ENCODE assay signal across 25 mouse cellular contexts in the genomic region with DNA sequence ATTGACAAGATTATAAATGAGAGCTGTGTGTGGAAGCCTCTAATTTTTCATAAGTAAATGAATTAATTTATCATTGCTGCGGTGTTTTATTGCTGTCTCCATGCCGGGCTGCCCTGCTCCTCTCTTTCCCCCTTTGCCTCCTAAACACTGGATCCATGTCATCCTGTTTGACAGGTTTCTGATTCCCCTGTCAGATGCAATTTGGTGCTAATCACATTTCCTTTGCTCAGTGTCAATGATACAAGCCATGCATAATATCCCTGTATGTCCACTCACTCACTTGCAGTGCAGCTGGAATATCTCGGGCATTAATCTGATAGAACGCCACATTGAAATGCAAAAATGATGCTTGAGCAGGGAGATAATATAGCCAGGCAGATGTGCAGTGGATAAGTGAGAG.
DNase-seq lines count a peak whose midpoint lies in the region; ATAC-seq and TF ChIP-seq lines count a peak whose summit lies in the region.
"Had no signal": no experiment of that assay in that cellular context is flagged by ENCODE, and none has a peak within 500 bp of the region (broad histone marks: within the 10 kb centered on the region; RNA-seq: fewer than 3 reads in every experiment).

No protein-coding gene starts in this region.

- H3K9me3 ChIP-seq in hindbrain, embryonic 11.5 days (ENCODE audit: control insufficient read depth, low read length), result no peaks in the 10 kb centered on the region
- no peaks in the 10 kb centered on the region for H3K9me3 ChIP-seq in hindbrain, embryonic 10.5 days
- no peaks in the 10 kb centered on the region for H3K9me3 ChIP-seq in midbrain, embryonic 12.5 days
- H3K9me3 ChIP-seq in midbrain, embryonic 10.5 days (replicated peaks), result no peaks in the 10 kb centered on the region
- no peaks in the 10 kb centered on the region for H3K9me3 ChIP-seq in hindbrain, postnatal 0 days (ENCODE audit: low read length)
- H3K9me3 ChIP-seq in intestine, embryonic 15.5 days, result no peaks in the 10 kb centered on the region
- H3K9me3 ChIP-seq: embryonic facial prominence, embryonic 10.5 days; embryonic facial prominence, embryonic 13.5 days; forebrain, embryonic 12.5 days; forebrain, embryonic 15.5 days; heart, embryonic 12.5 days; heart, embryonic 15.5 days; hindbrain, embryonic 15.5 days had no signal

- no peak for TF ChIP-seq CTCF in hindbrain, postnatal 0 days (IDR thresholded peaks at IDR 0.05; ENCODE audit: low read depth)

- peak; percentile 40; the same call in 1 of the 2 replicates for ATAC-seq in hindbrain, embryonic 11.5 days (ENCODE audit: low FRiP score)
- ATAC-seq in midbrain, embryonic 12.5 days (ENCODE audit: low FRiP score, low read depth), result peak; percentile 75; the same call in 1 of the 2 replicates
- no peak for ATAC-seq in hindbrain, postnatal 0 days
- no peak for ATAC-seq in intestine, embryonic 15.5 days
- ATAC-seq: forebrain, embryonic 15.5 days; inflammation-experienced regulatory T-cells, adult 6 months; Patski had no signal

- no peak overlapping the region for H3K9ac ChIP-seq in hindbrain, embryonic 11.5 days (ENCODE audit: low read depth, low read length)
- H3K9ac ChIP-seq in midbrain, embryonic 12.5 days (replicated peaks), result no peak overlapping the region
- H3K9ac ChIP-seq in hindbrain, postnatal 0 days (replicated peaks; ENCODE audit: low read length), result no peak overlapping the region
- H3K9ac ChIP-seq in intestine, embryonic 15.5 days, result no peak overlapping the region
- H3K9ac ChIP-seq: embryonic facial prominence, embryonic 13.5 days; forebrain, embryonic 12.5 days; forebrain, embryonic 15.5 days; heart, embryonic 12.5 days; heart, embryonic 15.5 days; hindbrain, embryonic 15.5 days had no signal

- DNase-seq in hindbrain, embryonic 11.5 days (ENCODE audit: low spot score), result no peak
- DNase-seq in hindbrain, embryonic 10.5 days (ENCODE audit: low spot score), result no peak
- no peak for DNase-seq in midbrain, embryonic 10.5 days (ENCODE audit: low spot score)
- DNase-seq in retina, postnatal 1 day, result peak; percentile 17
- no peak for DNase-seq in retina, embryonic 14.5 days (ENCODE audit: low spot score)
- DNase-seq in hindbrain, postnatal 0 days (ENCODE audit: low spot score), result peak; percentile 3
- DNase-seq: adrenal gland, postnatal 10 days; cerebellum, adult 11 months; cerebellum, adult 8-10 months; cerebellum, postnatal 36 days; gastrocnemius, postnatal 25 days; heart, postnatal 10 days; heart, postnatal 36 days had no signal

- H3K4me3 ChIP-seq in hindbrain, embryonic 11.5 days (ENCODE audit: low read depth, low read length), result no peak overlapping the region
- no peak overlapping the region for H3K4me3 ChIP-seq in hindbrain, embryonic 10.5 days
- H3K4me3 ChIP-seq in midbrain, embryonic 12.5 days, result no peak overlapping the region
- no peak overlapping the region for H3K4me3 ChIP-seq in midbrain, embryonic 10.5 days
- H3K4me3 ChIP-seq in hindbrain, postnatal 0 days (ENCODE audit: low read length), result no peak overlapping the region
- no peak overlapping the region for H3K4me3 ChIP-seq in intestine, embryonic 15.5 days (replicated peaks)
- H3K4me3 ChIP-seq: embryonic facial prominence, embryonic 10.5 days; embryonic facial prominence, embryonic 13.5 days; erythroblast, embryonic 14.5 days; forebrain, embryonic 12.5 days; forebrain, embryonic 15.5 days; heart, embryonic 12.5 days; heart, embryonic 15.5 days; hindbrain, embryonic 15.5 days had no signal

- WGBS in hindbrain, embryonic 11.5 days, result 67% methylated on average over 4 of the region's 4 CpGs
- 84% methylated on average over 4 of the region's 4 CpGs for whole genome bisulfite sequencing in hindbrain, embryonic 10.5 days
- 45% methylated on average over 4 of the region's 4 CpGs for WGBS in midbrain, embryonic 12.5 days
- WGBS in midbrain, embryonic 10.5 days, result 78% methylated on average over 4 of the region's 4 CpGs
- WGBS in hindbrain, postnatal 0 days, result 57% methylated on average over 4 of the region's 4 CpGs
- WGBS in intestine, embryonic 15.5 days, result 76% methylated on average over 4 of the region's 4 CpGs

- H3K4me1 ChIP-seq in hindbrain, embryonic 11.5 days (replicated peaks; ENCODE audit: control insufficient read depth, insufficient read depth, low read length), result no peaks in the 10 kb centered on the region
- H3K4me1 ChIP-seq in hindbrain, embryonic 10.5 days (replicated peaks), result no peaks in the 10 kb centered on the region
- no peaks in the 10 kb centered on the region for H3K4me1 ChIP-seq in midbrain, embryonic 12.5 days
- H3K4me1 ChIP-seq in midbrain, embryonic 10.5 days, result peaks cover 7% of the 10 kb centered on the region; the same call in 1 of the 2 replicates
- H3K4me1 ChIP-seq in hindbrain, postnatal 0 days (ENCODE audit: insufficient read depth, low read length), result no peaks in the 10 kb centered on the region
- no peaks in the 10 kb centered on the region for H3K4me1 ChIP-seq in intestine, embryonic 15.5 days (replicated peaks)
- H3K4me1 ChIP-seq: embryonic facial prominence, embryonic 10.5 days; embryonic facial prominence, embryonic 13.5 days; forebrain, embryonic 12.5 days; forebrain, embryonic 15.5 days; heart, embryonic 12.5 days; heart, embryonic 15.5 days; hindbrain, embryonic 15.5 days had no signal

- no peak overlapping the region for H3K4me2 ChIP-seq in hindbrain, embryonic 11.5 days (replicated peaks; ENCODE audit: low read depth, low read length)
- no peak overlapping the region for H3K4me2 ChIP-seq in midbrain, embryonic 12.5 days (replicated peaks)
- no peak overlapping the region for H3K4me2 ChIP-seq in hindbrain, postnatal 0 days (ENCODE audit: low read depth, low read length)
- H3K4me2 ChIP-seq in intestine, embryonic 15.5 days (replicated peaks), result no peak overlapping the region
- H3K4me2 ChIP-seq: embryonic facial prominence, embryonic 13.5 days; forebrain, embryonic 12.5 days; forebrain, embryonic 15.5 days; heart, embryonic 12.5 days; heart, embryonic 15.5 days; hindbrain, embryonic 15.5 days had no signal

- H3K27me3 ChIP-seq in hindbrain, embryonic 11.5 days (ENCODE audit: control insufficient read depth, insufficient read depth, low read length), result no peaks in the 10 kb centered on the region
- H3K27me3 ChIP-seq in hindbrain, embryonic 10.5 days (ENCODE audit: insufficient read depth, poor library complexity, severe bottlenecking), result no peaks in the 10 kb centered on the region
- no peaks in the 10 kb centered on the region for H3K27me3 ChIP-seq in midbrain, embryonic 12.5 days
- no peaks in the 10 kb centered on the region for H3K27me3 ChIP-seq in midbrain, embryonic 10.5 days (ENCODE audit: low read depth, poor library complexity, severe bottlenecking)
- H3K27me3 ChIP-seq in hindbrain, postnatal 0 days (ENCODE audit: insufficient read depth, low read length), result no peaks in the 10 kb centered on the region
- no peaks in the 10 kb centered on the region for H3K27me3 ChIP-seq in intestine, embryonic 15.5 days (replicated peaks)
- H3K27me3 ChIP-seq: embryonic facial prominence, embryonic 13.5 days; forebrain, embryonic 12.5 days; forebrain, embryonic 15.5 days; heart, embryonic 12.5 days; heart, embryonic 15.5 days; hindbrain, embryonic 15.5 days; Patski had no signal

- H3K36me3 ChIP-seq in hindbrain, embryonic 11.5 days (ENCODE audit: control insufficient read depth, insufficient read depth, low read length), result no peaks in the 10 kb centered on the region
- H3K36me3 ChIP-seq in hindbrain, embryonic 10.5 days, result no peaks in the 10 kb centered on the region
- no peaks in the 10 kb centered on the region for H3K36me3 ChIP-seq in midbrain, embryonic 12.5 days
- H3K36me3 ChIP-seq in midbrain, embryonic 10.5 days, result no peaks in the 10 kb centered on the region
- H3K36me3 ChIP-seq in hindbrain, postnatal 0 days (ENCODE audit: insufficient read depth, low read length), result no peaks in the 10 kb centered on the region
- H3K36me3 ChIP-seq in intestine, embryonic 15.5 days, result no peaks in the 10 kb centered on the region
- H3K36me3 ChIP-seq: embryonic facial prominence, embryonic 10.5 days; embryonic facial prominence, embryonic 13.5 days; forebrain, embryonic 12.5 days; forebrain, embryonic 15.5 days; heart, embryonic 12.5 days; heart, embryonic 15.5 days; hindbrain, embryonic 15.5 days had no signal

- no peak overlapping the region for H3K27ac ChIP-seq in hindbrain, embryonic 11.5 days (ENCODE audit: low read depth, low read length)
- no peak overlapping the region for H3K27ac ChIP-seq in hindbrain, embryonic 10.5 days
- 0 out of 2 replicates have a peak overlapping the region, but pooled peaks have one; percentile 8 for H3K27ac ChIP-seq in midbrain, embryonic 12.5 days (replicated peaks)
- H3K27ac ChIP-seq in midbrain, embryonic 10.5 days (replicated peaks), result no peak overlapping the region
- H3K27ac ChIP-seq in hindbrain, postnatal 0 days, result no peak overlapping the region
- H3K27ac ChIP-seq in intestine, embryonic 15.5 days, result no peak overlapping the region
- H3K27ac ChIP-seq: embryonic facial prominence, embryonic 10.5 days; embryonic facial prominence, embryonic 13.5 days; forebrain, embryonic 15.5 days; heart, embryonic 15.5 days had no signal

Comparison
In these comparisons a context has a peak if more than half of its experiments do, and no peak if none do; other contexts are left out.
1. ATAC-seq: peak in hindbrain, embryonic 11.5 days (single experiment) and midbrain, embryonic 12.5 days (single experiment); none in hindbrain, postnatal 0 days (single experiment) and intestine, embryonic 15.5 days (single experiment).
2. DNase-seq: peak in retina, postnatal 1 day (single experiment) and hindbrain, postnatal 0 days (single experiment); none in hindbrain, embryonic 11.5 days (single experiment), hindbrain, embryonic 10.5 days (single experiment), midbrain, embryonic 10.5 days (single experiment) and retina, embryonic 14.5 days (single experiment).